Mouse (Mus musculus): ENCODE measurements around the gene Prn. TPM values are rescaled to one million over a fixed set of nuclear protein-coding genes. Genes with fewer than 3 reads are reported as not detected.

Gene Prn
- polyA plus RNA-seq, 1 experiment from 2014 or later: 0.25 TPM

DNA sequence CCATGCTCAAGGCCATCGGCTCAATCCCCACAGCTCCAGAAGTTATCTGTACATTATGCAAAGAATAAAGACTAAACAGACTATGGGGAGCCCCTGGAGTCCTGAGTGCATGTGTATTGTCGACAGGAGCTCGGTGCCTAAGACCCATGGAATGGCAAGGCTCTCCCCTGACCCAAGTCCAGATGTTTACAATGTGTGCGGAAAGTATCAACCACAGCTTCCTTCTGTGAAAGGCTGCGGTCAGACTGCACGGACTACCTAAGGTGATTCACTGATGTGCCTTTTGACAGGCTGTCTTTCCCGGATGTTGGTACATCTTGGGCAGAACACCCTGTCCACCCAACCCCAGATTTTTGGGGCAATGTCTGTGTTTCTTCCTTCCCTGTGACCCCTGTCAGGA, 21.5 kb upstream of the Prn start:
- 53% methylated on average over 7 of the region's 7 CpGs for WGBS

GRCm38 (mm10) chr2:131892534-131892933, 17.2 kb upstream of the Prn start:
- no peaks in the 10 kb centered on the region for H3K36me3 ChIP-seq
- H3K9ac ChIP-seq: no peak overlapping the region
- H3K4me3 ChIP-seq (replicated peaks): no peak overlapping the region
- no peaks in the 10 kb centered on the region for H3K9me3 ChIP-seq
- 0 out of 2 replicates have a peak, but pooled peaks cover 3% of the 10 kb centered on the region for H3K4me1 ChIP-seq (replicated peaks)
- no peak overlapping the region for H3K27ac ChIP-seq
- 42% methylated on average over 5 of the region's 5 CpGs for WGBS
- H3K4me2 ChIP-seq (replicated peaks): no peak overlapping the region
- H3K27me3 ChIP-seq (replicated peaks): no peaks in the 10 kb centered on the region
- ATAC-seq: no peak

More for the DNA sequence above, 21.5 kb upstream of the Prn start:
- no peak overlapping the region for H3K9ac ChIP-seq
- no peaks in the 10 kb centered on the region for H3K9me3 ChIP-seq
- no peaks in the 10 kb centered on the region for H3K27me3 ChIP-seq (replicated peaks)
- H3K4me2 ChIP-seq (replicated peaks): no peak overlapping the region
- H3K27ac ChIP-seq: no peak overlapping the region
- 0 out of 2 replicates have a peak, but pooled peaks cover 3% of the 10 kb centered on the region for H3K4me1 ChIP-seq (replicated peaks)
- no peak for ATAC-seq
- no peak overlapping the region for H3K4me3 ChIP-seq (replicated peaks)
- H3K36me3 ChIP-seq: no peaks in the 10 kb centered on the region

GRCm38 (mm10) chr2:131895106-131895505, 14.7 kb upstream of the Prn start:
- no peak overlapping the region for H3K9ac ChIP-seq
- H3K4me3 ChIP-seq (replicated peaks): no peak overlapping the region
- no peaks in the 10 kb centered on the region for H3K4me1 ChIP-seq (replicated peaks)
- H3K36me3 ChIP-seq: no peaks in the 10 kb centered on the region
- no peaks in the 10 kb centered on the region for H3K27me3 ChIP-seq (replicated peaks)
- WGBS: 45% methylated on average over 2 of the region's 2 CpGs
- H3K9me3 ChIP-seq: no peaks in the 10 kb centered on the region
- no peak for ATAC-seq
- no peak overlapping the region for H3K27ac ChIP-seq
- H3K4me2 ChIP-seq (replicated peaks): no peak overlapping the region

GRCm38 (mm10) chr2:131896011-131896410, 13.7 kb upstream of the Prn start:
- Histone ChIP-seq H3K9me3 (no peaks in the 10 kb centered on the region), H3K36me3 (no peaks in the 10 kb centered on the region), H3K4me2 (replicated peaks) (no peak overlapping the region), H3K27ac (no peak overlapping the region), H3K4me1 (replicated peaks) (no peaks in the 10 kb centered on the region), H3K9ac (no peak overlapping the region), H3K27me3 (replicated peaks) (no peaks in the 10 kb centered on the region), H3K4me3 (replicated peaks) (no peak overlapping the region)
- 70% methylated on average over 4 of the region's 4 CpGs for WGBS
- no peak for ATAC-seq

DNA sequence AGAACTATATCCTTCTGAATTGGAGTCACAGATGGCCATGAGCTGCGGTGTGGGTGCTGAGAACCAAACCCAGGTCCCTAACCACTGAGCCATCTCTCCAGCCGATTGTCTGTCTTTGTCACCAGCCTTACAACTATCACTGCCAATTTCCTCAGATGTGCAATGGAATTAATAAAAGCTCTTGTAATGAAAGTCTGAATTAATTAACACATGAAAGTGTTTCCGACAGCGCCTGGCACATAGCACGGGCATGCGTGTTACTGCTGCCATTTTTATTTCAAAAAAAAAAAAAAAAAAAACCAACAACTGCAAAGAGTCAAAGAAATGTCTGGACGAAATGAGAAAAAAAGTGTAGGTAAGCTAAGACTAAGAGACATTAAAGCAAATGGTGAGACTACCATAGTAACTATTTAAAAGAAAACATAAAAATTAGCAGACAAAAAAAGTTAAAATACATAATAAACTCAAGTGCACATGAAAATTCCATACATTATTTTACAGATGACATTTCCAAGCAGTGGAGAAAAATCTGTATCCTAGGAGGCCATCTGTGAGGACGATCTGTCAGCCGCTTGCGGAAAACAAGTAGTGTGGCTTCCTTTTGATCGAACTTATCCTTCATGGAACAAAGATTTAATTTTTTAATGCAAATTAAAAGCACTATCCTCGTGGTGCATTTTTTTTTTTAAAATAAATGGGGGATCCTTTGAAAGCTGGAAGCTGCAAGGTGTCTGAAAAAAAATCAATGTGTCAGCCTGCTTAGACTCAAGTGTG, 12.2 kb upstream of the Prn start:
- no peak for ATAC-seq
- no peak overlapping the region for H3K9ac ChIP-seq
- no peak overlapping the region for H3K4me3 ChIP-seq (replicated peaks)
- no peak overlapping the region for H3K27ac ChIP-seq
- no peaks in the 10 kb centered on the region for H3K36me3 ChIP-seq
- H3K9me3 ChIP-seq: no peaks in the 10 kb centered on the region
- WGBS: 88% methylated on average over 12 of the region's 12 CpGs
- H3K4me2 ChIP-seq (replicated peaks): no peak overlapping the region
- no peaks in the 10 kb centered on the region for H3K4me1 ChIP-seq (replicated peaks)
- H3K27me3 ChIP-seq (replicated peaks): no peaks in the 10 kb centered on the region

DNA sequence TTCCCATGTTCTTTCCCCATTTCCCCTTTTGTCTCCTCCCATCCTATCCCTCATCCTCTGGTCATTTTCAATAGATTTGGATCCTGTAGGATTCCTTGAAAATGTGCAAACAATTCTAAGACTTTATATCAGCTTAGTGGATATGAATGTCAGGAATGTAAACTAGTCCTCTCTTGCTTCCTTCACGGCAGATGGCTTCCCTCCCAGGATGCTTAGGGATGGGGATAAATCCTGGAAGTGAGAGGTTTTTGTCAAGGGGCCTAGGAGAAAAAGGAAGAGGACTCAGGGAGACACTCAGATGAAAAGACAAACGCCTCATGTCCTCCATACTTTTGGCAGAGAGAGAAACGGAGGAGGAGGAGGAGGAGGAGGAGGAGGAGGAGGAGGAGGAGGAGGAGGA, 7.3 kb upstream of the Prn start:
- Histone ChIP-seq H3K27ac (0 out of 2 replicates have a peak overlapping the region, but pooled peaks have one; percentile 27), H3K27me3 (replicated peaks) (no peaks in the 10 kb centered on the region), H3K4me1 (replicated peaks) (no peaks in the 10 kb centered on the region), H3K4me2 (replicated peaks) (no peak overlapping the region), H3K9ac (no peak overlapping the region), H3K9me3 (no peaks in the 10 kb centered on the region), H3K36me3 (no peaks in the 10 kb centered on the region), H3K4me3 (replicated peaks) (no peak overlapping the region)
- peak; percentile 75 for ATAC-seq
- 27% methylated on average over 3 of the region's 3 CpGs for WGBS

GRCm38 (mm10) chr2:131902867-131903266, 6.9 kb upstream of the Prn start:
- Histone ChIP-seq H3K27me3 (replicated peaks) (no peaks in the 10 kb centered on the region), H3K4me2 (replicated peaks) (peak overlapping the region; percentile 12; the same call in 1 of the 2 replicates), H3K27ac (peak overlapping the region; percentile 77), H3K36me3 (no peaks in the 10 kb centered on the region), H3K4me3 (replicated peaks) (no peak overlapping the region), H3K9me3 (no peaks in the 10 kb centered on the region), H3K9ac (no peak overlapping the region), H3K4me1 (replicated peaks) (no peaks in the 10 kb centered on the region)
- ATAC-seq: peak; percentile 96
- 23% methylated on average over 8 of the region's 8 CpGs for WGBS

DNA sequence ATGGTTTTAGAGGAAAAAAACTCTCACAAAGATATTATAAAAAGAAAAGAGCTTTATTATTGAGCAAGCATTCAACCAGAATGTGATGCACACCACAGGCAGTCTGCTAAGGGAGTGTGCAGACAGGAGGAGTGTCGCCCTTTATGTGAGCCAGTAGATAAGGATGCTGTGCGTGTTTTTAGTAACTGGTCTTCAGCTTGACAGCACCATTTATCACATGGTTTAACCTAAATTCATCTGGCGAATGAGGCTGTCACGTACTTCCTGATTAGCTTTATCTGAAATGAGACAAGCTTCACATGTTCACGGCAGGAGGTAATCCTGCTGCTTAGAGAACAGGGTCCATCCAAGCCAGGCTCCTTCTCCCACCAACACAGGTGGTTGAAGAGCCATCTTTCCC, 4.7 kb upstream of the Prn start:
- Histone ChIP-seq H3K27ac (no peak overlapping the region), H3K36me3 (no peaks in the 10 kb centered on the region), H3K9me3 (no peaks in the 10 kb centered on the region), H3K4me1 (replicated peaks) (0 out of 2 replicates have a peak, but pooled peaks cover 6% of the 10 kb centered on the region), H3K4me2 (replicated peaks) (no peak overlapping the region), H3K9ac (no peak overlapping the region), H3K4me3 (replicated peaks) (no peak overlapping the region), H3K27me3 (replicated peaks) (no peaks in the 10 kb centered on the region)
- ATAC-seq: no peak
- 48% methylated on average over 5 of the region's 5 CpGs for WGBS

DNA sequence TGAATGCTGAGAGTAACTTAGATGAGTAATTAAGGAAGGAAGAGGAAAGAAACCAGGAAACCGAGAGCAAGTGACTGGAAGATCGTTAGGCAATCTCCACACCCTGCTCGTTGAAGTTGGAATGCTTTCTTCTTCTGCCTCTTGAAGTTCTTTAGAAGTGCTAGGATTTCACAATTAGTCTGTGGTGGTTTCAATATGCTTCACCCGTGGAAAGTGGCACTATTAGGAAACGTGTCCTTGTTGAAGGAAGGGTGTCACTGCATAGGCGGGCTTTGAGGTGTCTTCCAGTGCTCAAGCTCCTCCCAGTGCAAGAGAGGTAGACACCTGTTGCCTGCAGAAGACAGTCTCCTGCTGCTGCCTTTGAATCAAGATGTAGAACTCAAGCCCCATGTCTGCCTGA, 4.0 kb upstream of the Prn start:
- WGBS: 73% methylated on average over 6 of the region's 6 CpGs

GRCm38 (mm10) chr2:131906266-131906665, 3.5 kb upstream of the Prn start:
- Histone ChIP-seq H3K4me3 (replicated peaks) (no peak overlapping the region), H3K9ac (no peak overlapping the region), H3K27ac (no peak overlapping the region), H3K4me2 (replicated peaks) (no peak overlapping the region), H3K4me1 (replicated peaks) (0 out of 2 replicates have a peak, but pooled peaks cover 6% of the 10 kb centered on the region), H3K27me3 (replicated peaks) (no peaks in the 10 kb centered on the region), H3K9me3 (no peaks in the 10 kb centered on the region), H3K36me3 (no peaks in the 10 kb centered on the region)
- ATAC-seq: no peak
- 92% methylated on average over 3 of the region's 3 CpGs for WGBS

More for the DNA sequence above, 4.0 kb upstream of the Prn start:
- Histone ChIP-seq H3K36me3 (no peaks in the 10 kb centered on the region), H3K27me3 (replicated peaks) (no peaks in the 10 kb centered on the region), H3K9ac (no peak overlapping the region), H3K4me1 (replicated peaks) (0 out of 2 replicates have a peak, but pooled peaks cover 6% of the 10 kb centered on the region), H3K9me3 (no peaks in the 10 kb centered on the region), H3K4me3 (replicated peaks) (no peak overlapping the region), H3K27ac (no peak overlapping the region), H3K4me2 (replicated peaks) (no peak overlapping the region)
- ATAC-seq: no peak

GRCm38 (mm10) chr2:131906846-131907245, 2.9 kb upstream of the Prn start:
- Histone ChIP-seq H3K27me3 (replicated peaks) (no peaks in the 10 kb centered on the region), H3K4me2 (replicated peaks) (no peak overlapping the region), H3K9me3 (no peaks in the 10 kb centered on the region), H3K36me3 (no peaks in the 10 kb centered on the region), H3K27ac (no peak overlapping the region), H3K4me1 (replicated peaks) (0 out of 2 replicates have a peak, but pooled peaks cover 6% of the 10 kb centered on the region), H3K9ac (no peak overlapping the region), H3K4me3 (replicated peaks) (no peak overlapping the region)
- no peak for ATAC-seq
- WGBS: 71% methylated on average over 1 of the region's 1 CpGs

DNA sequence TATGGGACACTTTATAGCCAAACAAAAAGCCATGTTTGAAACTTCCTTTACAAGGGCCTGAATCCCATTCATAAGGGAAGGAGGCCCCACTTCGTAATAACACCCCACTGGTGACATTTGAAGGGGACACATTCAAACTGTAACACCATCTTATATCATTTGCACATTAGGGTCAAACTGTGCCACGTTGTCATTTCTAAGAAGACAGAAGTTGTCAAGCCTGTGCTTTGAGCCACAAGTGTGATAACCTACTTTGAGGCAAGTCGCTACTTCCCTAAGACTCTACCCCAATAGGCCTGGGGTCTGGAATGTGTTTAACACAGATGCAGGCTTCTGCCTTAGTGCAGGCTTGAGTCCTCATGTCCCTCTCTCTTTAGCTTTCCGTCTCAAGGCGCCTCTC, 2.4 kb upstream of the Prn start:
- Histone ChIP-seq H3K4me1 (replicated peaks) (0 out of 2 replicates have a peak, but pooled peaks cover 6% of the 10 kb centered on the region), H3K9ac (no peak overlapping the region), H3K4me3 (replicated peaks) (no peak overlapping the region), H3K27ac (no peak overlapping the region), H3K27me3 (replicated peaks) (no peaks in the 10 kb centered on the region), H3K4me2 (replicated peaks) (no peak overlapping the region), H3K36me3 (no peaks in the 10 kb centered on the region), H3K9me3 (no peaks in the 10 kb centered on the region)
- WGBS: 79% methylated on average over 5 of the region's 5 CpGs
- no peak for ATAC-seq

DNA sequence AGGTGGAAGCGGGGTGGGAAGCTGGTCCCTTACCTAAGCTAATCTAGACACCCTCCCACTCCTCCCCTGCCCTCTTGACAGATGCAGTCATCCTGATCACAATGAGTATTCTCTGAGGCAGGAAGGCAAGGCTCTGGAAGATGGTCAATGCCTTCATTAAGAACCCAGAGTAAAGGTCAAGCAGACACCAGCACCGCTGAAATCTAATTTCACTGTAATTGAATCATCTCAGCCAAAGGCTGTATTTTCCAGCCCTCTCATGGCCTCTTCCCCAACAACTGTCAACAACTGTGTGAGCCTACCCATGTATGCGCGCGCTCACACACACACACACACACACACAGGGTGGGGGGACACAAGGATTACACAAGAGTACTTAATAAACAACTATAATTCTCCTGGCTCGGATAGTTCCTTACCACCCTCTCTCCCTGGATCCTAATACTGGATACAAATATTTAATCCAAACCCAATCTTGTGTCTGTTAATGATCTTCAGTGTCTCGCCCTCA, 1.4 kb upstream of the Prn start:
- H3K4me3 ChIP-seq (replicated peaks): no peak overlapping the region
- WGBS: 68% methylated on average over 7 of the region's 7 CpGs
- no peak overlapping the region for H3K4me2 ChIP-seq (replicated peaks)
- ATAC-seq: no peak
- H3K9ac ChIP-seq: no peak overlapping the region
- H3K4me1 ChIP-seq (replicated peaks): 0 out of 2 replicates have a peak, but pooled peaks cover 6% of the 10 kb centered on the region
- H3K9me3 ChIP-seq: no peaks in the 10 kb centered on the region
- no peaks in the 10 kb centered on the region for H3K36me3 ChIP-seq
- no peaks in the 10 kb centered on the region for H3K27me3 ChIP-seq (replicated peaks)
- H3K27ac ChIP-seq: no peak overlapping the region
